Mouse (Mus musculus): Measurements from ENCODE around the gene Col26a1.

GRCm38 (mm10) chr5:136796917-136797316 is 86.1 kb downstream of the Col26a1 start:
- TF ChIP-seq CTCF (conservative IDR thresholded peaks at IDR 0.05; ENCODE audit: insufficient read depth, insufficient read length, low read depth, low read length) (no peak), POLR2A (IDR thresholded peaks at IDR 0.05; ENCODE audit: low read depth, low read length) (no peak)
